Mouse (Mus musculus) gastrocnemius, adult 8-10 months (tissue): Measurements from ENCODE around the gene Fzd2. TPM values are rescaled to one million over a fixed set of nuclear protein-coding genes. Genes with fewer than 3 reads are reported as not detected.
A peak's percentile ranks its signal among the peaks of the same experiment; 100 is the strongest.
"Not testable (repeated sequence)": the region's sequence is repeated elsewhere in the genome, so short reads cannot be mapped to it uniquely, and the experiment has no call there.

Source experiments
- DNase-seq, 2 experiments: peaks; one replicate each; pipeline ENCODE4 v3.0.0; 2022; ENCODE audit warnings: low spot score in 2 of 2
- total RNA-seq, 4 experiments: library from RNA; stranded (reverse); gene quantifications; 2 replicates each; pipeline ENCODE4 v1.2.4; 2022

Fzd2 gene
- total RNA-seq, 4 experiments from 2014 or later: 0.75 to 1.3 (median 1.1) TPM

DNA sequence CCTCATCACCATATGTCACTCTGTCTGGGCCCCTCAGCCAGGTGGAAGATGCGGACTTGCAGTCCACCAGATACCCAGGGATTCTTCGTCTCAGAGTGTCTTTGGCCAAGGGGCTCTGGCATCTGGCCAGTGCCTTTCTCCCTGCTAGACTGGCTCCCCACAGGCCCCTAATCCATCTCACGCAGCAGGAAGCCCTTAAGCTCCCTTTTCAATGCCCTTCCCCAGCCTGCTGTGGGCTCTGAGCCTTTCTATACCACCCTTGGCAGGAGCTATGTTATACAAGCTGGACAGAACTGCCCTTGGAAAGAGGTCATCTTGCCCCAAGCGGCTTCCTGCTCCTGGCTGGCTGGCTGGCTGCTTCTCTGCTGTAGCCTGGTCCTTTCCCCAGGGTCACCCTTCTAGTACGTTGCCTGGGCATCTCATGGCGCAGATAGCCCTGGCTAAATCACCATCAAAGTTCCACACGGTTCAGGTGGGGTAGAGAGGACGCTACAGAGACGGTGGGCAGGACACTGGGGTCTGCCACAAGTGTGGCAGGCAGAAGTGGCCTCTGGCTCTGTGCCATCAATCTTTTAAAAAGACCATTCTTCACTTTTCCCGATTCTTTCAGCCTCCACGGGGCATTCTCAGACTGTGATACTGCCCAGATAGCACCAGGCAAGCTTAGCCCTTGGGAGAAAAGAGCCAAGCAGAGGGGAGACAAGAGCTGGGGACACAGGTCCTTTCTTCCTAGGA is 22.7 kb upstream of the Fzd2 start:
- DNase-seq: no peak

- no peak for DNase-seq
These were observed 22.1 kb upstream of the Fzd2 start for GRCm38 (mm10) chr11:102582016-102582610.

GRCm38 (mm10) chr11:102582736-102583135 is 21.5 kb upstream of the Fzd2 start:
- no peak for DNase-seq

DNA sequence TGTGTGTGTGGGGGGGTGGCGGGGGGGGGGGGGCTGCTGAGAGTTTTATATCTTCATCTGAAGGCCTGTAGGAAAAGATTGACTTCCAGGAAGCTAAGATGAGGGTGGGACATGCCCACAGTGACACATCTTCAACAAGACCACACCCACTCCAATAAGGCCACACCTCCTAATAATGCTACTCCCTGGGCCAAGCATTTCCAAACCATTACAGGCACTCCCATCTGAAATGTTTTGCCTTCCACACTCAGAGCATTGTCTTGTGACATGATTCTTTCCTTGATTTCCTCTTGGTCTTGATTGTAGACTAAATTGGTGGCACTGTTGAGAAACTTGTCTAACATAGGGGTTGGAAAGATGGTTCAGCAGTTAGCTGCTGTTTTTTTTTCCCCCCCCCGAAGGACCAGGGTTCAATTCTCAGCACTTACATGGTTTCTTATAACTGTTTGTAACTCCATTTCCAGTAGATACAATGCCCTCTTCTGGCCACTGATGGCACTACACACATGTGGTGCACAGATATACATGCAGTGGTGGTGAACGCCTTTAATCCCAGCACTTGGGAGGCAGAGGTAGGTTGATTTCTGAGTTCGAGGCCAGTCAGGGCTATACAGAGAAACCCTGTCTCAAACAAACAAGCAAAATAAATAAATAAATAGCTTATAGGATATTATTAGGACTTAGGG is 17.6 kb upstream of the Fzd2 start:
- no peak for DNase-seq

GRCm38 (mm10) chr11:102587554-102587953 is 16.6 kb upstream of the Fzd2 start:
- DNase-seq: no peak

- no peak for DNase-seq
These were observed 8.8 kb upstream of the Fzd2 start for GRCm38 (mm10) chr11:102595341-102595820.

- DNase-seq: no peak
These were observed 4.3 kb upstream of the Fzd2 start for GRCm38 (mm10) chr11:102599912-102600311.

GRCm38 (mm10) chr11:102602816-102603495 is 1.2 kb upstream of the Fzd2 start:
- no peak for DNase-seq

GRCm38 (mm10) chr11:102603496-102603850 is 723 bp upstream of the Fzd2 start:
- peak; percentile 26 to 32 for DNase-seq

- peak in 1 of 2 experiments; percentile 11 for DNase-seq
These were observed 769 bp downstream of the Fzd2 start for GRCm38 (mm10) chr11:102604777-102605552.

- no peak for DNase-seq
These were observed 1.6 kb downstream of the Fzd2 start for GRCm38 (mm10) chr11:102605553-102606416.

DNA sequence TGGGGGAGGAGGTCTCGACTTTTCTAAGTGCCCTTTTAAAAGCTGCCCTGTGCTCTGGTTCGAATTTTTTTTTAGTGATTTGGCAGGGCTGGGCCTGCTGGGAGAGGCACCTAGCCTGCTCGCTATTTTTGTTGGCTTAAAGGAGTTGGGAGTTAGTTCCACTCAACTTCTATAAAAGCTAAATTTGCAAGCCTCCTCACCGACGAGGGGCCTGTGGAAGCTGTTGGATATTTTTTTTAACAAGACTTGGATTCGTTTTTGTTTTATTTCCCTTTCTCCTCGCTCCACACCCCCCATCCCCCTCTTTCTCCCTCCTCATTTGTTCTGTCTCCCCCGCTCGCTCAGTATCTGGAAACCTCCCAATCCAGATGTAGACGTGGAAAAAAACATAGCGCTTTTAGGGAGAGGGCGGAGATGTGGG is 2.6 kb downstream of the Fzd2 start:
- no peak for DNase-seq

- DNase-seq: not testable (repeated sequence)
These were observed 3.0 kb downstream of the Fzd2 start for GRCm38 (mm10) chr11:102607201-102607600.

DNA sequence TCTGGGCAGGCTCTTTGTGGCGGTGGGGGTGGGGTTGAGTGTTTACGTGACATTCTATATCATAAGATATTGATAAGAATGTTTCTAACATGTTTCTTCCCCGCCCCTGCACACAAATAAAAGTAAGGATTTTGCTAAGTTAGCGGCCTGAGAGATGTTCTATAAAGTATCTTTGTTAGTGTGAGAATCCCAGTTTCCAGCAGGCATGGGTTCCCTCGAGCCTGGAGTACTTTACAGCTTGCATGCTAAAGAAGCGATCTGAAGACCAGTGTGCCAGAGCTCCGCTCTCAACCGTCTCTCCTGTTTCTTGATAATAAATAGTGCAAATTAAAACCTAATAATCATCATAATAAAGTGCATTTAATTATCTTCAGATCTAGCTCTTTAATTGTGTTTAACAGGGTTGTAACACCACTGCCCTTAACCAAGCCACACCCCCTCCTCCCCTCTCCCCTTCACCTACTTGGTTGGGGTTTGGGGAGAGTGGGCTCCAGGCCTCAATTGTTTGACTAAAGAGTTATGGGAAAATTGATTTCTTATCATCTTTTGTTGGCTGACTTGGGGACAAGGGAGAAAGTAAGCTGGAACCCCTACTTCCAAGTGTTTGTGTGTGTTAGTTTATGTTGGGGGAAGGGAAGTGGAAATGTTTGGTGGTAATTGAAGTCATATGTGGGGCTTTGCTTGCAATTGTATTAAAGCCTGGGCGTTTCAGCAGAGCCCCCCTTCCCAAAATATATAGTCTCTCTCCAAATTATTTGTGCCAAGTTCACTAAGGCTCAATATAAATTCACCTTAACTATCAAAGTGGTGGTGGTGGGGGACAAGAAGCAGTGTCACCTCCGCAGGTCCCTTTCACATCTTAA is 3.7 kb downstream of the Fzd2 start:
- no peak for DNase-seq

GRCm38 (mm10) chr11:102608691-102609090 is 4.5 kb downstream of the Fzd2 start:
- DNase-seq: no peak

GRCm38 (mm10) chr11:102609483-102609882 is 5.3 kb downstream of the Fzd2 start:
- DNase-seq: no peak

- no peak for DNase-seq
These were observed 6.1 kb downstream of the Fzd2 start for GRCm38 (mm10) chr11:102610260-102610659.

- no peak for DNase-seq
These were observed 6.6 kb downstream of the Fzd2 start for GRCm38 (mm10) chr11:102610675-102611316.

DNA sequence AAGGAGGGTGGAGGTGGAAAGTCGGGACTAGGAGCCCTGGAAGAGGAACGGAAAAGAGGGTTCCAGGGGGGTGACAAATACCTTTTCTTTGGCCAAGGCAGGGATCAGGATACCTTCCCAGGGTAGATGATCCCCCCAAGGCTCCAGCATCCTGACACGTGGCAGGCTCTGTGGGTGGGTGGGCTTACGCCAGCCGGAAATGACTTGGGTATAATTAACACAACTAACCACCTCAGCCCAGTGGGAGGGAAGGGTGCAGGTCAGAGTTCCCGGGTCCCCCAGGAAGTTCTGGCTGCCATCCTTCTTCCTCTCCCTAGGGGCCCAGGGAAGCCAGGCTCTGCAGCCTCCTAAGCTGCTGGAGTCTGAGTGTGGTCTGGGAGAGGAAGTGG is 7.1 kb downstream of the Fzd2 start:
- DNase-seq: no peak
